Comparison of ENCODE assay signal across 17 mouse cellular contexts in genomic region chr6:40019396-40019795, GRCm38 (mm10).
A peak's percentile ranks its signal among the peaks of the same experiment; 100 is the strongest.
DNase-seq lines count a peak whose midpoint lies in the region; ATAC-seq and TF ChIP-seq lines count a peak whose summit lies in the region.
"Had no signal": no experiment of that assay in that cellular context is flagged by ENCODE, and none has a peak within 500 bp of the region (broad histone marks: within the 10 kb centered on the region; RNA-seq: fewer than 3 reads in every experiment).

No protein-coding gene starts in this region.

- no peaks in the 10 kb centered on the region for H3K27me3 ChIP-seq in hindbrain, embryonic 11.5 days (ENCODE audit: control insufficient read depth, insufficient read depth, low read length)
- no peaks in the 10 kb centered on the region for H3K27me3 ChIP-seq in hindbrain, postnatal 0 days (ENCODE audit: insufficient read depth, low read length)
- no peaks in the 10 kb centered on the region for H3K27me3 ChIP-seq in hindbrain, embryonic 12.5 days
- no peaks in the 10 kb centered on the region for H3K27me3 ChIP-seq in midbrain, embryonic 11.5 days (ENCODE audit: control insufficient read depth, insufficient read depth, low read length)
- H3K27me3 ChIP-seq in neural tube, embryonic 14.5 days (ENCODE audit: control insufficient read depth, insufficient read depth, low read length) = no peaks in the 10 kb centered on the region
- no peaks in the 10 kb centered on the region for H3K27me3 ChIP-seq in kidney, adult 2 months (replicated peaks; ENCODE audit: control insufficient read depth, insufficient read depth, low read length)
- H3K27me3 ChIP-seq in intestine, postnatal 0 days (replicated peaks; ENCODE audit: control insufficient read depth, insufficient read depth, low read length) = no peaks in the 10 kb centered on the region

- H3K36me3 ChIP-seq in hindbrain, embryonic 11.5 days (ENCODE audit: control insufficient read depth, insufficient read depth, low read length) = no peaks in the 10 kb centered on the region
- H3K36me3 ChIP-seq in hindbrain, postnatal 0 days (ENCODE audit: insufficient read depth, low read length) = no peaks in the 10 kb centered on the region
- H3K36me3 ChIP-seq in hindbrain, embryonic 12.5 days = no peaks in the 10 kb centered on the region
- H3K36me3 ChIP-seq in midbrain, embryonic 11.5 days (ENCODE audit: control insufficient read depth, insufficient read depth, low read length) = no peaks in the 10 kb centered on the region
- H3K36me3 ChIP-seq in neural tube, embryonic 14.5 days (ENCODE audit: control insufficient read depth, insufficient read depth, low read length) = no peaks in the 10 kb centered on the region
- H3K36me3 ChIP-seq in kidney, adult 2 months (ENCODE audit: control insufficient read depth, insufficient read depth, low read length) = no peaks in the 10 kb centered on the region
- H3K36me3 ChIP-seq in intestine, postnatal 0 days (ENCODE audit: control insufficient read depth, insufficient read depth) = no peaks in the 10 kb centered on the region

- H3K4me1 ChIP-seq in hindbrain, embryonic 11.5 days (replicated peaks; ENCODE audit: control insufficient read depth, insufficient read depth, low read length) = peaks cover 2% of the 10 kb centered on the region; the same call in 1 of the 2 replicates
- peaks cover 4% of the 10 kb centered on the region; the same call in 1 of the 2 replicates for H3K4me1 ChIP-seq in hindbrain, postnatal 0 days (ENCODE audit: insufficient read depth, low read length)
- H3K4me1 ChIP-seq in hindbrain, embryonic 12.5 days = peaks cover 41% of the 10 kb centered on the region
- H3K4me1 ChIP-seq in midbrain, embryonic 11.5 days (ENCODE audit: control insufficient read depth, insufficient read depth, low read length) = peaks cover 13% of the 10 kb centered on the region
- H3K4me1 ChIP-seq in neural tube, embryonic 14.5 days (ENCODE audit: control insufficient read depth, insufficient read depth, low read length) = peaks cover 10% of the 10 kb centered on the region; the same call in 1 of the 2 replicates
- H3K4me1 ChIP-seq in kidney, adult 2 months (ENCODE audit: control insufficient read depth, insufficient read depth, low read length) = no peaks in the 10 kb centered on the region
- H3K4me1 ChIP-seq in intestine, postnatal 0 days (replicated peaks; ENCODE audit: control insufficient read depth, insufficient read depth, low read length) = no peaks in the 10 kb centered on the region

- no peak for TF ChIP-seq POLR2A in kidney, adult 2 months (IDR thresholded peaks at IDR 0.05; ENCODE audit: low read depth, low read length)

- 26% methylated on average over 4 of the region's 4 CpGs for WGBS in hindbrain, embryonic 11.5 days
- WGBS in hindbrain, postnatal 0 days = 23% methylated on average over 4 of the region's 4 CpGs
- 28% methylated on average over 4 of the region's 4 CpGs for WGBS in hindbrain, embryonic 12.5 days
- WGBS in midbrain, embryonic 11.5 days = 33% methylated on average over 4 of the region's 4 CpGs
- WGBS in neural tube, embryonic 14.5 days = 21% methylated on average over 4 of the region's 4 CpGs
- WGBS in kidney, adult 2 months = 39% methylated on average over 4 of the region's 4 CpGs
- WGBS in intestine, postnatal 0 days = 48% methylated on average over 4 of the region's 4 CpGs

- DNase-seq in hindbrain, embryonic 11.5 days (ENCODE audit: low spot score) = peak; percentile 69
- DNase-seq in hindbrain, postnatal 0 days (ENCODE audit: low spot score) = no peak
- no peak for DNase-seq in midbrain, embryonic 11.5 days (ENCODE audit: low spot score, missing footprints)
- DNase-seq in kidney, adult 2 months = no peak
- DNase-seq: adrenal gland, postnatal 36 days; cerebellum, adult 9-10 months; gastrocnemius, postnatal 25 days; heart, postnatal 14 days; liver; lung, adult 18-20 months; lung, postnatal 36 days had no signal

- H3K4me2 ChIP-seq in hindbrain, embryonic 11.5 days (replicated peaks; ENCODE audit: low read depth, low read length) = no peak overlapping the region
- H3K4me2 ChIP-seq in hindbrain, postnatal 0 days (ENCODE audit: low read depth, low read length) = no peak overlapping the region
- no peak overlapping the region for H3K4me2 ChIP-seq in hindbrain, embryonic 12.5 days (replicated peaks)
- no peak overlapping the region for H3K4me2 ChIP-seq in midbrain, embryonic 11.5 days
- H3K4me2 ChIP-seq in neural tube, embryonic 14.5 days (ENCODE audit: low read depth, low read length) = no peak overlapping the region
- no peak overlapping the region for H3K4me2 ChIP-seq in intestine, postnatal 0 days (replicated peaks; ENCODE audit: low read depth)
- H3K4me2 ChIP-seq: heart, embryonic 11.5 days had no signal

- H3K9ac ChIP-seq in hindbrain, embryonic 11.5 days (ENCODE audit: low read depth, low read length) = no peak overlapping the region
- H3K9ac ChIP-seq in hindbrain, postnatal 0 days (replicated peaks; ENCODE audit: low read length) = no peak overlapping the region
- no peak overlapping the region for H3K9ac ChIP-seq in hindbrain, embryonic 12.5 days
- no peak overlapping the region for H3K9ac ChIP-seq in midbrain, embryonic 11.5 days (ENCODE audit: low read length)
- H3K9ac ChIP-seq in neural tube, embryonic 14.5 days (replicated peaks; ENCODE audit: low read depth, low read length) = no peak overlapping the region
- no peak overlapping the region for H3K9ac ChIP-seq in intestine, postnatal 0 days (ENCODE audit: low read depth, low read length)

- no peak overlapping the region for H3K4me3 ChIP-seq in hindbrain, embryonic 11.5 days (ENCODE audit: low read depth, low read length)
- no peak overlapping the region for H3K4me3 ChIP-seq in hindbrain, postnatal 0 days (ENCODE audit: low read length)
- no peak overlapping the region for H3K4me3 ChIP-seq in hindbrain, embryonic 12.5 days
- no peak overlapping the region for H3K4me3 ChIP-seq in midbrain, embryonic 11.5 days (ENCODE audit: low read depth, low read length)
- no peak overlapping the region for H3K4me3 ChIP-seq in neural tube, embryonic 14.5 days (ENCODE audit: low read depth, low read length)
- H3K4me3 ChIP-seq in kidney, adult 2 months (ENCODE audit: insufficient read depth, low read depth, low read length) = no peak overlapping the region
- H3K4me3 ChIP-seq in intestine, postnatal 0 days (ENCODE audit: low read depth, low read length) = no peak overlapping the region
- H3K4me3 ChIP-seq: erythroblast, embryonic 14.5 days; layer of hippocampus, adult 2 months had no signal

- TF ChIP-seq CTCF in hindbrain, postnatal 0 days (IDR thresholded peaks at IDR 0.05; ENCODE audit: low read depth) = no peak
- no peak for TF ChIP-seq CTCF in kidney, adult 2 months (conservative IDR thresholded peaks at IDR 0.05; ENCODE audit: insufficient read depth, insufficient read length, low read depth, low read length)
- no peak for TF ChIP-seq CTCF in intestine, postnatal 0 days (IDR thresholded peaks at IDR 0.05; ENCODE audit: low read depth)

- ATAC-seq in hindbrain, embryonic 11.5 days (ENCODE audit: low FRiP score) = peak; percentile 85
- ATAC-seq in hindbrain, postnatal 0 days = no peak
- ATAC-seq in hindbrain, embryonic 12.5 days (ENCODE audit: low FRiP score) = peak; percentile 78
- ATAC-seq in midbrain, embryonic 11.5 days (ENCODE audit: low FRiP score) = peak; percentile 86
- peak; percentile 62; the same call in 1 of the 2 replicates for ATAC-seq in neural tube, embryonic 14.5 days (ENCODE audit: low read depth)
- ATAC-seq in intestine, postnatal 0 days = no peak

- H3K27ac ChIP-seq in hindbrain, embryonic 11.5 days (ENCODE audit: low read depth, low read length) = peak overlapping the region; percentile 58; the same call in 1 of the 2 replicates
- H3K27ac ChIP-seq in hindbrain, postnatal 0 days = no peak overlapping the region
- peak overlapping the region; percentile 45 for H3K27ac ChIP-seq in hindbrain, embryonic 12.5 days
- H3K27ac ChIP-seq in midbrain, embryonic 11.5 days (ENCODE audit: low read depth, low read length) = peak overlapping the region; percentile 32; the same call in 1 of the 2 replicates
- H3K27ac ChIP-seq in neural tube, embryonic 14.5 days (ENCODE audit: low read depth, low read length) = no peak overlapping the region
- H3K27ac ChIP-seq in kidney, adult 2 months (ENCODE audit: insufficient read depth, low read depth, low read length) = no peak overlapping the region
- H3K27ac ChIP-seq in intestine, postnatal 0 days (ENCODE audit: low read depth, low read length) = no peak overlapping the region
- H3K27ac ChIP-seq: layer of hippocampus, adult 2 months had no signal

- no peaks in the 10 kb centered on the region for H3K9me3 ChIP-seq in hindbrain, embryonic 11.5 days (ENCODE audit: control insufficient read depth, low read length)
- H3K9me3 ChIP-seq in hindbrain, postnatal 0 days (ENCODE audit: low read length) = no peaks in the 10 kb centered on the region
- no peaks in the 10 kb centered on the region for H3K9me3 ChIP-seq in hindbrain, embryonic 12.5 days (replicated peaks)
- no peaks in the 10 kb centered on the region for H3K9me3 ChIP-seq in midbrain, embryonic 11.5 days (ENCODE audit: control insufficient read depth, low read length)
- no peaks in the 10 kb centered on the region for H3K9me3 ChIP-seq in neural tube, embryonic 14.5 days (ENCODE audit: control insufficient read depth, low read length)
- H3K9me3 ChIP-seq in intestine, postnatal 0 days (ENCODE audit: control insufficient read depth) = no peaks in the 10 kb centered on the region

Comparison
In these comparisons a context has a peak if more than half of its experiments do, and no peak if none do; other contexts are left out.
1. ATAC-seq: peak in hindbrain, embryonic 11.5 days (single experiment), hindbrain, embryonic 12.5 days (single experiment), midbrain, embryonic 11.5 days (single experiment) and neural tube, embryonic 14.5 days (single experiment); none in hindbrain, postnatal 0 days (single experiment) and intestine, postnatal 0 days (single experiment).
2. H3K27ac ChIP-seq: peak in hindbrain, embryonic 11.5 days (single experiment), hindbrain, embryonic 12.5 days (single experiment) and midbrain, embryonic 11.5 days (single experiment); none in hindbrain, postnatal 0 days (single experiment), neural tube, embryonic 14.5 days (single experiment), kidney, adult 2 months (single experiment) and intestine, postnatal 0 days (single experiment).